Mouse (Mus musculus): ENCODE measurements around the gene Zfp467. TPM values are rescaled to one million over a fixed set of nuclear protein-coding genes. Genes with fewer than 3 reads are reported as not detected.

Zfp467 gene
- polyA plus RNA-seq, 1 experiment from 2014 or later, result 1.8 TPM

GRCm38 (mm10) chr6:48399906-48400305 lies 45.7 kb downstream of the Zfp467 start:
- Histone ChIP-seq H3K27me3 (no peaks in the 10 kb centered on the region), H3K9ac (no peak overlapping the region), H3K4me2 (no peak overlapping the region), H3K4me1 (replicated peaks) (peaks cover 19% of the 10 kb centered on the region), H3K27ac (no peak overlapping the region), H3K9me3 (replicated peaks) (no peaks in the 10 kb centered on the region), H3K36me3 (no peaks in the 10 kb centered on the region), H3K4me3 (replicated peaks) (no peak overlapping the region)
- DNase-seq (no peak), ATAC-seq (ENCODE audit: low read depth) (no peak)
- WGBS (ENCODE audit: insufficient replicate concordance), result 74% methylated on average over 5 of the region's 5 CpGs

GRCm38 (mm10) chr6:48397336-48397735 lies 48.3 kb downstream of the Zfp467 start:
- Histone ChIP-seq H3K36me3 (no peaks in the 10 kb centered on the region), H3K4me3 (replicated peaks) (no peak overlapping the region), H3K9ac (no peak overlapping the region), H3K9me3 (replicated peaks) (no peaks in the 10 kb centered on the region), H3K27me3 (no peaks in the 10 kb centered on the region), H3K4me1 (replicated peaks) (peaks cover 20% of the 10 kb centered on the region), H3K27ac (no peak overlapping the region), H3K4me2 (no peak overlapping the region)
- DNase-seq (no peak), ATAC-seq (ENCODE audit: low read depth) (no peak)
- WGBS (ENCODE audit: insufficient replicate concordance), result 51% methylated on average over 4 of the region's 4 CpGs

- H3K27ac ChIP-seq, result no peak overlapping the region
- 89% methylated on average over 1 of the region's 1 CpGs for WGBS (ENCODE audit: insufficient replicate concordance)
- H3K36me3 ChIP-seq, result no peaks in the 10 kb centered on the region
- no peak overlapping the region for H3K4me3 ChIP-seq (replicated peaks)
- H3K4me2 ChIP-seq, result 0 out of 2 replicates have a peak overlapping the region, but pooled peaks have one; percentile 80
- H3K9me3 ChIP-seq (replicated peaks), result no peaks in the 10 kb centered on the region
- no peak overlapping the region for H3K9ac ChIP-seq
- DNase-seq (no peak), ATAC-seq (ENCODE audit: low read depth) (no peak)
- peaks cover 20% of the 10 kb centered on the region for H3K4me1 ChIP-seq (replicated peaks)
- no peaks in the 10 kb centered on the region for H3K27me3 ChIP-seq
These were observed 48.9 kb downstream of the Zfp467 start for GRCm38 (mm10) chr6:48396686-48397085.

- no peak for DNase-seq
- H3K9ac ChIP-seq, result peak overlapping the region; percentile 74
- H3K4me2 ChIP-seq, result peak overlapping the region; percentile 80
- no peaks in the 10 kb centered on the region for H3K9me3 ChIP-seq (replicated peaks)
- WGBS (ENCODE audit: insufficient replicate concordance), result 31% methylated on average over 15 of the region's 15 CpGs
- peaks cover 20% of the 10 kb centered on the region for H3K4me1 ChIP-seq (replicated peaks)
- no peak overlapping the region for H3K27ac ChIP-seq
- no peaks in the 10 kb centered on the region for H3K36me3 ChIP-seq
- H3K27me3 ChIP-seq, result no peaks in the 10 kb centered on the region
- peak overlapping the region; percentile 68 for H3K4me3 ChIP-seq (replicated peaks)
- no peak for ATAC-seq (ENCODE audit: low read depth)
These were observed 49.5 kb downstream of the Zfp467 start for GRCm38 (mm10) chr6:48396008-48396595.

- H3K4me2 ChIP-seq, result peak within 1 kb of the TSS; percentile 80
- WGBS (ENCODE audit: insufficient replicate concordance), result 3% methylated on average over 65 of the region's 65 CpGs
- peak within 1 kb of the TSS; percentile 74 for H3K9ac ChIP-seq
- H3K4me1 ChIP-seq (replicated peaks), result peaks cover 20% of the 10 kb centered on the region
- ATAC-seq (ENCODE audit: low read depth) (peak; percentile 90), DNase-seq (peak; percentile 62)
- no peaks in the 10 kb centered on the region for H3K9me3 ChIP-seq (replicated peaks)
- no peak within 1 kb of the TSS for H3K27ac ChIP-seq
- H3K36me3 ChIP-seq, result no peaks in the 10 kb centered on the region
- H3K27me3 ChIP-seq, result no peaks in the 10 kb centered on the region
- H3K4me3 ChIP-seq (replicated peaks), result peak within 1 kb of the TSS; percentile 68
These were observed 50.3 kb downstream of the Zfp467 start, which contains the start of gene Krba1 for GRCm38 (mm10) chr6:48395105-48396007. Gene Krba1, plus strand, starts transcription at chr6:48395586.

- DNase-seq (no peak), ATAC-seq (ENCODE audit: low read depth) (no peak)
- Histone ChIP-seq H3K9me3 (replicated peaks) (no peaks in the 10 kb centered on the region), H3K4me2 (no peak overlapping the region), H3K4me1 (replicated peaks) (peaks cover 20% of the 10 kb centered on the region), H3K4me3 (replicated peaks) (no peak overlapping the region), H3K36me3 (no peaks in the 10 kb centered on the region), H3K27me3 (no peaks in the 10 kb centered on the region), H3K27ac (no peak overlapping the region), H3K9ac (no peak overlapping the region)
These were observed 51.8 kb downstream of the Zfp467 start for GRCm38 (mm10) chr6:48393811-48394210.

GRCm38 (mm10) chr6:48388221-48388620 lies 57.4 kb downstream of the Zfp467 start:
- ATAC-seq (ENCODE audit: low read depth) (no peak), DNase-seq (no peak)
- Histone ChIP-seq H3K4me2 (no peak overlapping the region), H3K9ac (no peak overlapping the region), H3K9me3 (replicated peaks) (no peaks in the 10 kb centered on the region), H3K27me3 (no peaks in the 10 kb centered on the region), H3K4me1 (replicated peaks) (no peaks in the 10 kb centered on the region), H3K36me3 (no peaks in the 10 kb centered on the region), H3K4me3 (replicated peaks) (no peak overlapping the region), H3K27ac (no peak overlapping the region)
- 34% methylated on average over 3 of the region's 3 CpGs for WGBS (ENCODE audit: insufficient replicate concordance)

Small RNA genes within 50 kb of the gene (microRNA-seq; reads per million reads assigned to microRNA genes)
- gene Gm24325, result not detected

Other genes with a start within 250 kb of the Zfp467 start
- gene Krba1, start 50.2 kb downstream of the Zfp467 start, polyA plus RNA-seq (2015; fragmentation: Nextera tagmentation; extraction: Ambion mirVana), result 1.8 and 2.0 TPM in 2 replicates
- 0.08 TPM in 1 of 2 replicates, not detected in the other for gene Sspo, start 2.4 kb upstream of the Zfp467 start, polyA plus RNA-seq (2015; fragmentation: Nextera tagmentation; extraction: Ambion mirVana)
- 1.5 and 1.6 TPM in 2 replicates for gene Atp6v0e2, start 91.8 kb upstream of the Zfp467 start, polyA plus RNA-seq (2015; fragmentation: Nextera tagmentation; extraction: Ambion mirVana)
- 0.81 and 1.5 TPM in 2 replicates for gene Lrrc61, start 109.0 kb upstream of the Zfp467 start, polyA plus RNA-seq (2015; fragmentation: Nextera tagmentation; extraction: Ambion mirVana)
- gene Rarres2, start 127.0 kb upstream of the Zfp467 start, polyA plus RNA-seq (2015; fragmentation: Nextera tagmentation; extraction: Ambion mirVana), result 8.4 and 10.0 TPM in 2 replicates
- not detected in 2 replicates for gene Gm45021, start 143.8 kb upstream of the Zfp467 start, polyA plus RNA-seq (2015; fragmentation: Nextera tagmentation; extraction: Ambion mirVana)
- gene Repin1, start 148.1 kb upstream of the Zfp467 start, polyA plus RNA-seq (2015; fragmentation: Nextera tagmentation; extraction: Ambion mirVana), result 8.1 and 10.4 TPM in 2 replicates
- gene Gm44965, start 148.1 kb upstream of the Zfp467 start, polyA plus RNA-seq (2015; fragmentation: Nextera tagmentation; extraction: Ambion mirVana), result not detected in 2 replicates
- gene Zfp775, start 156.2 kb upstream of the Zfp467 start, polyA plus RNA-seq (2015; fragmentation: Nextera tagmentation; extraction: Ambion mirVana), result 1.9 and 2.0 TPM in 2 replicates
- 0.20 and 0.28 TPM in 2 replicates for gene AI854703, start 180.9 kb upstream of the Zfp467 start, polyA plus RNA-seq (2015; fragmentation: Nextera tagmentation; extraction: Ambion mirVana)
- gene Gimap8, start 201.4 kb upstream of the Zfp467 start, polyA plus RNA-seq (2015; fragmentation: Nextera tagmentation; extraction: Ambion mirVana), result 0.73 and 0.93 TPM in 2 replicates
- gene Gimap9, start 230.3 kb upstream of the Zfp467 start, polyA plus RNA-seq (2015; fragmentation: Nextera tagmentation; extraction: Ambion mirVana), result 10.9 and 12.1 TPM in 2 replicates
- 11.6 and 12.3 TPM in 2 replicates for gene Gimap4, start 238.7 kb upstream of the Zfp467 start, polyA plus RNA-seq (2015; fragmentation: Nextera tagmentation; extraction: Ambion mirVana)

Measured in liver, embryonic 13.5 days (tissue).